Mouse (Mus musculus) hindbrain, embryonic 13.5 days (tissue): ENCODE measurements around the gene Lum. TPM values are rescaled to one million over a fixed set of nuclear protein-coding genes. Genes with fewer than 3 reads are reported as not detected.

ENCODE experiments used
- ATAC-seq: fragments of 200-750 bp; cut with Nextera tagmentation; 2 replicates; pipeline ENCODE4 v1.8.0; 2017; ENCODE audit warnings: moderate TSS enrichment; ENCODE audit not compliant: low FRiP score
- H3K27ac ChIP-seq: fragments of 300-500 bp; sonication (generic); 2 replicates; pipeline ENCODE4 v1.5.1; 2015; ENCODE audit warnings: inconsistent platforms, mild to moderate bottlenecking, moderate library complexity
- H3K27me3 ChIP-seq: fragments of 300-500 bp; sonication (generic); 2 replicates; pipeline ENCODE4 v1.6.1; 2015; ENCODE audit warnings: mild to moderate bottlenecking, inconsistent platforms
- H3K36me3 ChIP-seq: fragments of 300-500 bp; sonication (generic); 2 replicates; pipeline ENCODE4 v1.6.1; 2015; ENCODE audit warnings: mild to moderate bottlenecking, inconsistent platforms
- H3K4me1 ChIP-seq: fragments of 300-500 bp; sonication (generic); replicated peaks from 2 replicates; pipeline ENCODE4 v1.6.1; 2015; ENCODE audit warnings: inconsistent platforms
- H3K4me2 ChIP-seq: fragments of 300-500 bp; sonication (generic); 2 replicates; pipeline ENCODE4 v1.6.1; 2015; ENCODE audit warnings: inconsistent platforms, mild to moderate bottlenecking, moderate library complexity
- H3K4me3 ChIP-seq: fragments of 300-500 bp; sonication (generic); 2 replicates; pipeline ENCODE4 v1.5.1; 2015; ENCODE audit warnings: mild to moderate bottlenecking, inconsistent platforms
- H3K9ac ChIP-seq: fragments of 300-500 bp; sonication (generic); 2 replicates; pipeline ENCODE4 v1.6.1; 2015; ENCODE audit warnings: mild to moderate bottlenecking, inconsistent platforms
- H3K9me3 ChIP-seq: fragments of 300-500 bp; sonication (generic); 2 replicates; pipeline ENCODE4 v1.6.1; 2016; ENCODE audit warnings: inconsistent platforms
- WGBS: fragments of 180-500 bp; shearing (Covaris S2); methylation state at CpG from one replicate; pipeline ENCODE4 v1.1.7; 2015; 5-methylcytosine and 5-hydroxymethylcytosine counted together
- polyA plus RNA-seq: library from polyadenylated mRNA; unstranded; fragments of >200 nt; fragmentation: Nextera tagmentation; extraction: Ambion mirVana; gene quantifications from 2 replicates; pipeline ENCODE4 v1.2.1, GENCODE M21; 2015

Gene Lum
- polyA plus RNA-seq, 1 experiment from 2014 or later = 58.7 TPM

GRCm38 (mm10) chr10:97591685-97592084 is 26.8 kb downstream of the Lum start:
- H3K4me1 ChIP-seq = no peaks in the 10 kb centered on the region
- no peak overlapping the region for H3K4me2 ChIP-seq
- no peaks in the 10 kb centered on the region for H3K27me3 ChIP-seq
- no peak for ATAC-seq
- H3K4me3 ChIP-seq = no peak overlapping the region
- no peaks in the 10 kb centered on the region for H3K36me3 ChIP-seq
- H3K27ac ChIP-seq = no peak overlapping the region
- 79% methylated on average over 3 of the region's 3 CpGs for WGBS
- H3K9me3 ChIP-seq = no peaks in the 10 kb centered on the region
- H3K9ac ChIP-seq = no peak overlapping the region

- H3K36me3 ChIP-seq = no peaks in the 10 kb centered on the region
- H3K4me1 ChIP-seq = no peaks in the 10 kb centered on the region
- ATAC-seq = no peak
- no peaks in the 10 kb centered on the region for H3K9me3 ChIP-seq
- no peak overlapping the region for H3K4me2 ChIP-seq
- H3K27ac ChIP-seq = no peak overlapping the region
- WGBS = 93% methylated on average over 1 of the region's 1 CpGs
- no peak overlapping the region for H3K4me3 ChIP-seq
- H3K27me3 ChIP-seq = no peaks in the 10 kb centered on the region
- H3K9ac ChIP-seq = no peak overlapping the region
These were observed 30.8 kb downstream of the Lum start for GRCm38 (mm10) chr10:97595680-97596079.

DNA sequence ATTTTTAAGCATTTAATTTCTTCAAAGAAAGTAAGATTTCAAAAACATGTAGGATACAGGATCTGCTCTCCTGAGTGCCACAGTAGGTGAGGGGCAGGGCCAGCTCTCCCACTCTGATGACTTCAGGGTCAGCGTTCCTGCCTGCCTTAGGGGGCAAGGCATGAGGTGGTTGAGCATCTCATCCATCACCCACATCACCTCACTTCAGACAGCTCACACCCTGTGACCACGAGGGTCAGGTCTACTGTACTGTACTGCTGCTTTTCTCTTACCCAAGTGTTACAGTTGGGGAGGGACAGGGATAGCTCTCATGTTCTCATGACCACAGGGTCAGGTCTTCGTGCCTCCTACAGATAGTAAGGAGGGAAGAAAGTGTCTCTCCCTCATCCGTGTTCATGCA is 36.8 kb downstream of the Lum start:
- Histone ChIP-seq H3K9me3 (no peaks in the 10 kb centered on the region), H3K4me1 (no peaks in the 10 kb centered on the region), H3K9ac (no peak overlapping the region), H3K27me3 (no peaks in the 10 kb centered on the region), H3K4me3 (no peak overlapping the region), H3K36me3 (no peaks in the 10 kb centered on the region), H3K4me2 (no peak overlapping the region), H3K27ac (no peak overlapping the region)
- no peak for ATAC-seq
- WGBS = 75% methylated on average over 4 of the region's 4 CpGs

DNA sequence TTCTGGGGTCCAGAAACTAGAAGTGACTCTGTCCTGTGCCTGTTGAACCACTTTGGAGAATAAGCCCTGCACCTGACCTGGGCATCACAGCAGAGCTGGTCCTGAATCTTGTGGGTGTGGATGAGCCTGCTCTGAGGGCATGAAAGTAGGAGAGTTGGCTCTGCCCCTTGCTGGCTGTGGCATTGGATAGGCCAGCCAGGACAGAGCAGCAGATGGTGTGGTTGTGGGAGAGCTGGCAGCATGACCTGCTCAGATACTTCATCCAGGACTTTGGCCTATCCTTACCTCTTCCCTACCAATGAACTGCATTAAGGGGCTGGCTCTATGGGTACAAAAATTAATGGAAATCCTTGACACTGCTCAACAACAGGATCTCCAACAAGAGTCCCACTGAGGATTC is 38.3 kb downstream of the Lum start:
- no peaks in the 10 kb centered on the region for H3K36me3 ChIP-seq
- H3K27me3 ChIP-seq = no peaks in the 10 kb centered on the region
- no peak overlapping the region for H3K27ac ChIP-seq
- H3K4me3 ChIP-seq = no peak overlapping the region
- H3K4me2 ChIP-seq = no peak overlapping the region
- H3K9ac ChIP-seq = no peak overlapping the region
- no peak for ATAC-seq
- no peaks in the 10 kb centered on the region for H3K4me1 ChIP-seq
- no peaks in the 10 kb centered on the region for H3K9me3 ChIP-seq

DNA sequence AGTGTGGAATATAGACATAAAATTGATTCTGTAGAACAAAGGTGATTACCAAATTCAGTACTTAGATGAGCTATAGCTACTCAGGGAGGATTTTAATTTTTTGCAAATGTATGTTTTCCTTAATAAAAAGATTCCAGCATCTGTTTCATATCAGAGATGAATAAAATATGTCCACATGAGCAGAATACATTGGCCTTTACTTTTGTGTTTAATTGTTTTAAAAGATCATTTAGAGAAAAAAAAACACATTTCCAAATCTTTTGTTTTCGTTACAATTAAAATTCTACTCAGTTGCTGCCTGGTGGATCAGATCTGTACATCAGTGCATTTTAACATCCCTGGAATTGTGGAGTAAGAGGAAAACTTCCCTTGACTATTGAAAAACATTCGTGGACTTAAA is 41.7 kb downstream of the Lum start, which contains the start of gene Kera:
Gene Kera (plus strand): TSS at position 301 of the 400 bp plus-strand sequence.
- Histone ChIP-seq H3K4me2 (no peak within 1 kb of the TSS), H3K4me3 (no peak within 1 kb of the TSS), H3K36me3 (no peaks in the 10 kb centered on the region), H3K27ac (no peak within 1 kb of the TSS), H3K9me3 (no peaks in the 10 kb centered on the region), H3K9ac (no peak within 1 kb of the TSS), H3K4me1 (no peaks in the 10 kb centered on the region), H3K27me3 (no peaks in the 10 kb centered on the region)
- 82% methylated on average over 2 of the region's 2 CpGs for WGBS
- no peak for ATAC-seq

Other genes starting within 250 kb of the Lum start
- 92.2 and 94.0 TPM in 2 replicates for gene Dcn, start 85.5 kb upstream of the Lum start, polyA plus RNA-seq
- not detected in 2 replicates for gene Kera, start 41.8 kb downstream of the Lum start, polyA plus RNA-seq
- 0.25 and 0.92 TPM in 2 replicates for gene Epyc, start 78.9 kb downstream of the Lum start, polyA plus RNA-seq
- not detected in 2 replicates for gene Ccer1, start 127.9 kb downstream of the Lum start, polyA plus RNA-seq
- not detected in 2 replicates for gene C030005K15Rik, start 161.6 kb downstream of the Lum start, polyA plus RNA-seq